Mouse (Mus musculus) right cerebral cortex, postnatal 36 days (tissue): ENCODE results near the gene Creb3l1.

ENCODE experiments used
- DNase-seq, 2 experiments: peaks; one replicate each; pipeline ENCODE4 v3.0.0; 2022; ENCODE audit warnings: low spot score in 2 of 2, mixed read lengths in 1 of 2

Creb3l1 gene

GRCm38 (mm10) chr2:91946836-91947235 lies 77.5 kb downstream of the Creb3l1 start:
- DNase-seq: no peak

- DNase-seq: no peak
Observed at GRCm38 (mm10) chr2:91945483-91945882, 78.8 kb downstream of the Creb3l1 start, which contains the start of gene Gm9821. Gene Gm9821 (plus strand): TSS chr2:91945703.

GRCm38 (mm10) chr2:91944170-91944950 lies 79.9 kb downstream of the Creb3l1 start:
- DNase-seq: peak in 1 of 2 experiments; percentile 73

GRCm38 (mm10) chr2:91942356-91942755 lies 81.9 kb downstream of the Creb3l1 start:
- DNase-seq: no peak

- no peak for DNase-seq
Observed at GRCm38 (mm10) chr2:91939303-91939935, 84.9 kb downstream of the Creb3l1 start.

- peak in 1 of 2 experiments; percentile 81 for DNase-seq
Observed at GRCm38 (mm10) chr2:91936154-91936553, 88.1 kb downstream of the Creb3l1 start.

GRCm38 (mm10) chr2:91934826-91935525 lies 89.3 kb downstream of the Creb3l1 start:
- DNase-seq: peak in 1 of 2 experiments; percentile 5

- peak in 1 of 2 experiments; percentile 2 for DNase-seq
Observed at GRCm38 (mm10) chr2:91934016-91934415, 90.3 kb downstream of the Creb3l1 start.

- no peak for DNase-seq
Observed at GRCm38 (mm10) chr2:91933471-91933870, 90.8 kb downstream of the Creb3l1 start.

- DNase-seq: no peak
Observed at GRCm38 (mm10) chr2:91932737-91933350, 91.5 kb downstream of the Creb3l1 start.
